Mouse (Mus musculus): ENCODE results near the gene Ppp6r2.

Gene Ppp6r2

DNA sequence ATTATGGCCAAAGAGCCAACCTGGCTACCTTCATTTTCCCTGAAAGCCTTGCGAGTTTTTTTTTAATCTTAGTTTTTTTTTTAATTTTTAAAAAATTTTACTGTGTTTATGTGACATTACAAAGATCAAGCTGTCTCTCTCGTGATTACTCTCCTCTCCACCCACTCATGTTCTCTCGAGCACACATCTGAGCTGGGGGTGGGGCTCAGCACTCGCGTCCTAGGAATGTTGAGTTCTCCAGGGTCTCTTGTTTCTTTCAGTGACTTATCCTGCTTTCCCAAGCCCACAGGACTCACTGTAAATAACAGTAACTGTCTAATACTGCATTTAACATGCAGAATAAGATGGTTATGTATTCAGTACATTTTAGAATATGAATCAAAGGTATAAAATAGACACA, 53.1 kb downstream of the Ppp6r2 start:
- DNase-seq = no peak

DNA sequence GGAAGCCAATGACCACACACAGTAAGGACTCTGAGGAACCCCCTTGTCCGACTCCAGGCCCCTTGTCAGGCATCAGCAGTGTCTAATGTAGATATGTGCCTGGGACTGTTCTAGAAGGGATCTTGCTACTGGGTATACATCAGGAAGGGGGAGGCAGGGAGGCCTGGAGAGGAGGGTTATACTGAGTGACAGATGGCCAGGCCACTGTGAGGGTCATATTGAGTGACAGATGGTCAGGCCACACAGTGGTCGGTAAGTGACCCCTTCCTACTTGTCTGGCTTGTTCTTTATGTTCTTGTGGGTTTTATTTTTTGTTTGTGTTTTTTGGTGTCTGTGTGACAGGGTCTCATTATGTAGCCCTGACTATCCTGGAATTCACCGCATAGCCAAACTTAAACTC, 64.1 kb downstream of the Ppp6r2 start:
- no peak for DNase-seq

DNA sequence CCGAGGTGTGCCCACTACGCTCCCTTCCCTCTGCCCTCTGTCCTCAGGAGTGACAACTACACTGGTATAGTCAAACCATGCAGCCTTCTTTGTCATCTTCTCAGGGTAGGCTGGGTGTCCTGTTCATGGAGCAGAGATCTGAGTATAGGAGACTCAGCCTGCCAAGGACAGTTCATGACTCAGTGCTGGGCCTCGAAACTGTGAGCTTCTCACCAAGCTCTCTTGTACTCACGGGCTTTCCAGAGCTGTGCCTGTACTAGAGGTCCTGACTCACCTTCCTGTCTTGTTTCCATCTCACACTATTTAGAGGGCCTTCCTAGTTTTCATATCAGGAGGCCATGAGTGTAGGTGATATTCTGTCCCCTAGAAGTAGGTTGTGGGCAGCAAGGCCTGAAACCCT, 66.0 kb downstream of the Ppp6r2 start:
- no peak for DNase-seq

DNA sequence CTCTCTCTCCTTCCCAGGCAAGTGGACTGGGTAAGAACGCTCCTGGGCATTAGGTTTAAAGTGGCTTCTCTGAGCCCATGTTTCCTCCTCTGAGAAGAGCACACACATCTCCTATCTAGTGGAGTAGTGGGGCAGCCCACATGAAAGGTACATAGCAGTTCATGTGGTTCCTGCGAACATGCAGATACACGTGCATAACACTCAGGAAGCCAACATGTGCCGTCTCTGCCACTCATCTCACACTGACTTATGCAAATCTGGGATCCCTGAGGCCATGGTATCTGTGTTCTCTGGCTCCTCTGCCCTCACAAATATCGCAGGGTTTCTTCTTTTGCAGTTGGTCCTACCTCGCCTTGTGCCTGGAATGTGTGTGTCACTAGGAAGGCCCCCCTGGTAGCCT, 71.2 kb downstream of the Ppp6r2 start:
- no peak for DNase-seq

DNA sequence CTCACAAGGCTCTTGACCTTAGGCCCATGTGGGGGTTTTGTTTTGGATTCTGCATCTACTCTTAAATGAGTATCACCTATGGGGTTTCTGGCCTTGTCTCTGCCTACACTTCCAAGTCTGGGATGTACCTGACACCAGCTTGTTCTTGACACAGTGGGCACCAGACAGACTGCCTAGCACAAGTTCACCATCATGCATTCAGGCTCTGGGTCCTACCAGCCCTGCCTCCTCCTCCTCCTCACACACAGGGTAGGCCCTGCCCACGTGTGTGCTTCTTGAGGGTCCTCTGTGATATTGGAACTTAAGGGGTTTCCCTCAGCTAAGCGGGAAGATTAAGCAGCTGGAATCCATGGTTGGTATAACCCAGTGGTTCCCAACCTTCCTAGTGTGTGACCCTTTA, 72.7 kb downstream of the Ppp6r2 start:
- DNase-seq = no peak

DNA sequence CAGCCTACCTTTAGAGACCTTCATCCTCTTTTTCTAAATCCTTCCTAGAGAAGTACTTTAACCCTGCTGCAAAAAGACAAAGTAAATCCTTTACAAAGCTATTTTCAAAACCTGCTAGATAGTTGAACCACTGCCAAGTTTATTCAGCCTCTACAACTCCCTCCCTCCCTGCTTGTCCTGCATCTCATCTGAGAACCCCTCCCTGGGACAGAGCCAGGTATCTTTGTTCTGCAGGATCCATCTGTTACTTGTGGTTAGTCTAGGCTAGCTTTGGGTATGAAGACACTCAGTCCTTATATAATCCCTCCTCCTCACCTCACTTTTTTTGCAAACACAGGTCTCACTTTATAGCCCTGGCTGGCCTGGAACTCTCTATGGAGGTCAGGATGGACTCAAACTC, 73.7 kb downstream of the Ppp6r2 start:
- peak; percentile 79 for DNase-seq

DNA sequence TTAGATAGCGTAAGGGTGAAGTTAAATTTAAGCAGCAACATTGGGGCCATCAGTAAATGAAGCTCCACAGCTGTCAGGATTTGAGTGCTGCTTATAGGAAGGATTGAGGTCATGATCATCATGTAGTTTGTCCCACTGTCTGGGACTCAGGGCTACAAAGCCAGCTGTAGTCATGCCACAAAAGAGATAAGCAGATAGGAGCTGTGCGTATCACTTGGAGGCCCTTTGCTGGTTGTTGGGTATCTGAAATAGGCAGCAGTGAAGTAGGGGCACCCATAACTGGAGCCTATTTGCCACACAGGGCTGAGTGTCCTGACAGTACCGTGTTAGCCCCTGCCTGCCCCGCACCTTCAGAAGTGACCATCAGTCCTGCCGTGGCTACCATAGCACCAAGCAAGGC, 74.1 kb downstream of the Ppp6r2 start:
- no peak for DNase-seq

DNA sequence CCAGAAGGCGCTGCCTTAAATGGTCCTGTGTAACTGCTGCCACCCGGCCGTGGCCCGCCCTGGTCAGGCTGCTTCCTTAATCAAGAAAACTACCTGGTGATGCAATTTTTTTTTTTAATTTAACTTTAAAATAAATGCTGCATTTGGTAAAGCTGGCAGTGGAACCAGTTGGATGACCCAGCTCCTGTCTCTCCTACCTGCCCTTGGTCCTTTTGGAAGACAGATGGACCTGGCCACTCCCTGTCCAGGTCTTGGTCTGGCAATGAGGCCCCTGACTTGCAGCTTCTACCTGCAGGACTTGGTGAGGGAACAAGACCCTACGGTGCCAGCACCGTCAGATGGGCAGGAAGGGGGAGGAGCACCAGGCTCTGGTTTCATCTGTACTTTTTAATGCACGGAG, 74.8 kb downstream of the Ppp6r2 start:
- DNase-seq = no peak

DNA sequence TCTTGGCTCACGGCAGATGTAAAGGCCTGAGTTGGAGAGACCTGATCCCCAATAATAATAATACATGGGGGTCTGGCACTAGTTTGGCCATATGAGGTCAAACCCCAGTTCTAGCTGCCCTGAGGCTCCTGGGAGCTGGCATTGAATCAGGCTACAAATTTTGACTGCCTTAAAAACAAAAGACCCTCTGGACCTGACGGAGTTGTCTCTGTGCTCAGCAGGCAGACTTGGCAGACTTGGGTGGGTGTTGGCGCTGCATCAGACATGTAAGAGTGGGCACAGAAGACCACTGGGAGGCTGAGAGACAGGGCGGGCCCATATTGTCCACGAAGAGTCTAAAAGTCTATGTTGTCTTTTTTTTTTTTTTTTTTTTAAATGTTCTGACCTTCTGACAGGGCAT, 75.2 kb downstream of the Ppp6r2 start:
- DNase-seq = no peak

DNA sequence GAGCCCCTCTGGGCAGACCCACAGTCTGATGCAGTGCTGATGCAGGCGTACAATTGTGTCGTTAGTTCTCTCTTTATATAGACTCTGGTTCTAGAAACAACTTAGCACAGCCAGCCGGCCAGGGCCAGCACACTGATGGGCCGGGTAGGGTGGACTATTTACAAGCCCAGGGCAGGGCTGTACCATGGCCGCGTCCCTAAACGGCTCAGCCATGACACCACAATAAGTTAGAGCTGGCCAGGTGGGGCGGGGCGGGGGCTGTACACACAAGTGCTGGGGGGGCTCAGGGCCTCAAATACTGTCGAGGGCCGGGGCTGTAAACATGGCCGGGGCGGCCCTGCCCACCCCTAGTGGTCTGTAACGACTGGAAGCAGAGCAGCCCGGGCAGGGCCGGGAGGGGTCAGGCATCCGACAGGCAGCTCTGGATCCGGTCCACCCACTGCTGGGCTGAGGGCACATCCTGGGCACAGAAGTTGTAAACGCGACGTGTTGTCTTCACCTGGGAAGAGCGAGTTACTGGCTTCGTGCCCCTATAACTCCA, 76.9 kb downstream of the Ppp6r2 start:
- no peak for DNase-seq

DNA sequence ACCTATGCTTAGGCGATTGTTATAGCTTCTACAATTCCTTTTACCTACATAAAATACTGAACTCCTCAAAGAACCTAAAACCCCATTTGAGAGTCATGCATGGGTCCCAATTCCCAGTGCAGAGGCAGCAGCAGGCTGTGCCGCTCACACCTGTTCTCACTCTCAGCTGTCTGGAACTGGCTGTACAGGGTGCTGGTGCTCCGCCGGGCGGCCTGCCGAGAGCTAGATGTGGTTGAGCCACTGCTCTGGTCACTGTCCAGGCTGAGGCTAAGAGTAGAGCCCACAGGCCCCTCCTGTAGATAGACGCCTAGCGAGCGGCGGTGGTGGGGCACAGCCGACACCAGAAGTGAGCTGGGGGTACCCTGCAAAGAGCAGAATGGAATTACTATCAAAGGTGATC, 78.1 kb downstream of the Ppp6r2 start:
- no peak for DNase-seq

DNA sequence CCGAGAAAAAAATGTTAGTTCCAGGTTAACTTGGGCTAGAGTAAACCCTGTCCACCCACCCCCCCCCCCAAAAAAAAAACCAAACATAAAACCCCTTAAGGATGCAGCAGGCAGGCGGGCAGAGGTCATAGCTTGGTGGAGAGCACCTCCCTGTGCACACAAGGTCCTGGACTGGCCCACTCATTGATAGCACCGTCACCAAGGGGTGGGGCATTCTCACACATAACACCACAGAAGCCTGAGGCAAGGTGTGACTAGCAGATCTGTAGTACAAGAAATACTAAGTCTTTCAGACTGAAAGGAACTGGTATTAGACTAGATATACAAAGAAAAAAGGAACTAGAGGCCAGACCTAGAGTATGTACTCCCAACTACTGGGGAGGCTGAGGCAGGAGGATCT, 80.2 kb downstream of the Ppp6r2 start:
- DNase-seq = no peak

DNA sequence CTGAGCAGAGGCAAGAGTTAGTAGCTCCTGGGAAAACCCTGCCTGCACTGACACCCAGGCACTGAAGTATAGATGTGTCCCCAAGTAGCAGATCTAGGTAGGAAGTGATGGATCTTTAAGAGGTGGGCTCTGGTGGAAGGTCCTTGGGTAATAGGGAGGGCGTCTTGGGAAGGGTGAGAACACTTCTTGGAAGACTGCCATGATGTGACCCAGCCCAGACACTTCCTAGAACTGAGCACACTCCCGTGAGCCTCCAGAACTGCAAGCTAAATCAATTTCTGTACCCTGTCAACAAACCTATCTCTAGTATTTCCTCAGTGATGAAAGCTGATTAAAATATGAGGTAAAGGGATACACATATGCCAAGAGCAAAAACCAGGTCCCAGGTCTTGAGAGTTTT, 81.4 kb downstream of the Ppp6r2 start:
- DNase-seq = no peak

DNA sequence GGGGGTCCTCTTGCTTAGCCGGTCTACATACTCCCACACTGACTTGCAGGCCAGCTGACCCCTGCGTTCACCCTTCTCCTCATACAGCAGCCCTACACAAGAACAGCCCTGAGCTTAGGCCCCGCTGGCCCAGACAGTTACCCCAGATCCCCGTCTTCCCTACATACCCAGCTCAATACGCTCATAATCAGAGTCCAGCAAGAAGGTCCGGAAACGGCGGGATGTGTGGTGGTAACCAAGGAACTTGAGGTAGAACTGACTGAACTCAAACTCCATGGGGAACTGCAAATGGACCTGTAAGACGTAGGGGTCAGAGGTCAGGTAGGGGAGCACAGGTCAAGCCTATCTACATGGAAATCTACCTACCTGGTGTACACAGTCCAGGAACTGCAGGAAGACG, 82.4 kb downstream of the Ppp6r2 start:
- no peak for DNase-seq

DNA sequence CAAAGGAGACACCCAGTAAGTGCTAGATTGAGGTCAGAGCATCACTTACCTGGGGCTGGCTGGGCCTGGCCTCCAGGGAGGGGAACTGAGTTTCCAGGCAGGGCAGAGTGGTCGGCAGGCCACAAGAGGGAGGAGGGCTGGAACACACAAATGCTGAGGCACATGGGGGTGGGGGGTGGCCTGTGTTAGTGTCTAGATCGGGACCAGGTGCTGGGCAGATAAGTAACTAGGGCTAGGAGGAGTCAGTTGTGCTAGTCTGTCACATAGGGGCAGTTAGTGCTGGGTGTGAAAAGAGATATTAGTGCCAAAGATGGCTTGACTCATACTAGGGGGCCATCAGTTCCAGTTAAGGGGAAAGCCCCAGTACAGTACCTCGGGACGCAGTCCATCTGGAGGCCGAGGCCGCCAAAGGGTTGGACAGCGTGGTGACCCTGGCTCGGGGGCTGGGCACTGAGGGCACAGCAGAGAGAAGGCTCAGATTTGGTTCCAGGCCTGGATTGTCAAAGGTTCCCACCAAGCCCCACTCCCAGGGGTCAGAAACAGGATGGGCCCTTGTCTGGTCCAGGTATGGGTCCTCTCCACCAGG, 84.3 kb downstream of the Ppp6r2 start:
- no peak for DNase-seq

DNA sequence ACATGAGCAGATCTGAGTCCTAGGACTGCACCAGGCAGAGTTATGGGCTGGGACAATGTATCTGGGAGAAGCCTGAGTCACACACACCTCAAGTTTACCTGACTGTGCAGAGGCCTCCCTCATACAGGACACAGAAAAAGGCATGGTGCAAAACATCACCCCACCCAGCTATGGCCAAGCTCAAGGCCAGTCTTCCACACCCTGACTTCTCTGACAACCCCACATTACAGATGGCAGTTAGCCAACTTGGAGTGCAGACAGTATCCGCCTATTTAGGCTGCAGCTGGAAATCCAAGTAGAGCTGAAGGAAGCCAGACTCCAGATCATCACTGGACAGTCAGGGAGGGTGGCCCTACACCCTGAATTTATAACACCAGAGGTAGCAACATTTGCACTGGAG, 85.1 kb downstream of the Ppp6r2 start:
- no peak for DNase-seq

DNA sequence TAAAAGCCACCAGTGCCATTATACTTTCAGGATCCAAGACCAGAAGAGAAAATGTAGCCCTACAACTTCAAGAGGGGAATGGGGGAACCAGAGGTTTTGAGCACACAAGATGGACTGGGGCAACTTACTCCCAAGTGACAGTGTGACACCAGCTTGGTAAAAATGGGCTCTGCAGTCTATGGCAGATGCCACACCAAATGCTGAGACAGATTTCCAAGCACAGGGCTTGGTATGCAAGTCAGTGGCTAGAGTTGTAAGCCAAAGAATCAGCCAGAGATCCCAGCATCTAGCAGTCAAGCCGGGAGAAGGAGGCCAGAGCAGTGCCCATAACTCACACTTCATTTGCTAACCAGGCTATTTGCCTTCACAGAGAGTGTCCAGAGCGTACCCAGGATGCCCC, 86.3 kb downstream of the Ppp6r2 start:
- DNase-seq = no peak

DNA sequence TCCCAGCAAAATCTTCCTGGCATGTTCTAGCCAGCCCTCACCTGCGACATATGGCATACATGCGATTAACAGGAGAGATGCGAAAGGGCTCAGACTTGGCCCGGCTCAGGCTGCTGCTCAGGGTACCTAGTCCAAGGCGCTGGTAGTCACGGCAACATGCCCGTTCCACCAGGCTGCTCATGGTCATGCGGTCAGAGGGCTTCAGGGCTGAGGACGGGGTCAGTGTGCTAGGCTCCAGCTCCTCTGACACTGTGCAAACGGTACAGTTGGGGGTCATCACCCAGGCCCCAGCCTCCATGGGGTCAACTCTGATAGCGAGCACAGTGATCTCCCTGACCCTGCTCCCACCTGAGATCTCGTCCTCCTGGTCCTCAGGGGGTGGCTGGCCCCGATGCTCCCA, 88.8 kb downstream of the Ppp6r2 start:
- DNase-seq = no peak

DNA sequence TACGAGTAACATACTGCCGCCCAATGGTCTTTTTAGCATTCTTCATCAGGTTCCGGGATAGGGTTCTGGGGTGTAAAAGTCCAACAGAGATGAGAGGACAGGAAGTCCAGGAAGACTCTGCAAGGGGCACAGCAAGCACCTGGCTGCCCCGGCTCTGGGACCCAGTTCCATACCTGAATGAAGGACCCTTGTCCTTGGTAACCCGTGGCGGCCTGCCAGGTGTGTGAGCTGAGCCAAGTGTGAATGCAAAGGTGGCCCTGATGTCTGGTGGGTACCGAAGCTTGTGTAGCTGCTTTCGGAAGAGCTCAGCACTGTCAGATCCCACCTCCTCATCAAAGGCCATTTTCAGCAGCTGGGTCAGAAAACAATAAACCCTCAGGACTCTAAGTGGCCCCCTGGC, 89.2 kb downstream of the Ppp6r2 start:
- DNase-seq = no peak

DNA sequence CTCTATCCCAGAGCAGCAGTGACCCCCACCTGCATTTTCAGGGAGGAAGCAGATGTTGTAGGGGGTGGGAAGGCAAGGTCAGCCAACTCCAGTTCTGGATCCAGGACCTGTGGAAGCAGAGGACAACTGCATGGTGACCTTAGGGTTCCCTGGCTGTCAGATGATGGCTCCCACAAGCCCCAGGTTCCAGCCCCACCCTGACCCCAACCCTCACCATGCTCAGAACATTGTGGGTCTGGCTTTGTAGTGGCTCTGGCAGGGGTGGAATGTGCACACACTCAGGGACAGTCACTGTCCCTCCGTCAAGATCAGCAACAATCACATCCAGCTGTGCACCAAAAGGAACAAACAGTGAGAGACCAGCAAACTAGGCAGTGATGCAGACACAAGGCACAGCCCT, 94.6 kb downstream of the Ppp6r2 start:
- no peak for DNase-seq

DNA sequence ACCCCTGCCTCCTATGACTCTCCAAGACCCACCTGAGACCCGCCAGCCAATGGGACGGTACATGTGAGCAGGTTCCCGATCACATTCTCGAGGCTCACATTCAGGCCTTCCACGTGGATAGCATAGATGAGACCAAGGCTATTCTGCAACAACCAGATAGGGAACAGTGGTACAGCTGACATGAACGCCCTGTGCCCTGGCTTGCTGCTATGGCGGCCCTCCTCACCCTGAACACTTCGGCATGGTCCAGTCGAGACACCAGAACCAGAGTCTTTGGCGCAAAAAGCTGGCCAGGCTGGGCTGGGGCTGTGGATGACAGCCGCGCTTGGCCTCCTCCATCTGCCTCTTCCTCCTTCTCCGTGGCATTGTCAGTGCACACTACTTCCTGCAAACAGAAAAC, 96.1 kb downstream of the Ppp6r2 start:
- no peak for DNase-seq

DNA sequence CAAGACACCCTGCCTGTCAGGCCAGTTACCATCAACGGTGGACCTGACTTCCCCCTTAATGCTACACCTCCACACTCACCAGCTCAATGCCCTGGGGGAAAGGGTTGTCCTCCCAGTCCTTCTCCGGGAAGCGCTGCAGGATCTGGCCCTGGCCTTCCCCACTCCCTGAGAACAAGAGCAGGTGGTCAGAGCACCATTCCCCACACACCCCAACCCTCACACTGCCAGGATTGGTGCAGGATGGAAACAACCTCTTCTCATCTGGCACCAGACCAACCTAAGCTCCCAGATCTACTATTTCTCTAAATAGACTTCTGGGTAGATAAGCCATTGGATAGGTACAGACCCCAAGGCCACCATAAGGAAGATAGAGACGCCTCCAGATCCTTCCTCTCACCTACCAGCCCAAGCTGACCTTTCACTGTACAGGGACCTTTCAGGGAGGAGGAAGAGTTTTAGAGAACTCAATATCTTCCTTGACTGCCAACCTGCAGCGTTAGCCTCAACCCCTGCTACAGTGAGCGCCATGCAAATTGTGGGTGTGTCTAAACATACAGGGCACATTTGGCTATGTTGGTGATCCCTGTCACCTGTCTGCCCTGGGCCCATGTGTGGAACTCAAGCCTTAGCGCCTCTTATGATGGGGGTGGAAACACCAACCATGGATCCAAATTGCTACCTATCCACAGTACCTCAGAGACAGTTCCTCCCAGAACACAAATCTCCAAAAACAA, 97.2 kb downstream of the Ppp6r2 start:
- peak; percentile 73 for DNase-seq

DNA sequence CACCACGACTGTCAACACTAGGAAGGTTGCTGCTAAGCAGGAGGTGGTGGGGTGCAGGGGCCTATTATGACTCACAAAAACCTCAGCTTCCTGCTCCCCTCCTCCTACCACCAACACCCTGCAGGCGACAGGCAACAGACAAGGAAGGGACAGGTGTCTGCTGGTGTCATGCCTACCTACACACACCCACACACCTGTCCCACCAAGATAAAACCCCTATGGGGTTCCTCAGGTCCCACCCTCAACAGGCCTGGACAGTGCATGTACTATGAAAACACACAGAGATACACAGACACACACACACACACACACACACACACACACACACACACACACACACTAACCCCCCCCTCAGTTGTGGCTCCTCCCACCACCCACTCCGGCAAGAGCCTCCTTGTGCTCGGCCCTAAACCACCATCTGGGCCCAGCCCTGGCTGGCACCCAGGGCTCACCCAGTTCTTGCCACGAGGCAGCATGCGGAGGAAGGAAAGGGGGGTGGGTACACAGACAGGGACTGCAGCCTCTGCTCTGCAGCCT, 98.7 kb downstream of the Ppp6r2 start:
- peak; percentile 77 for DNase-seq

DNA sequence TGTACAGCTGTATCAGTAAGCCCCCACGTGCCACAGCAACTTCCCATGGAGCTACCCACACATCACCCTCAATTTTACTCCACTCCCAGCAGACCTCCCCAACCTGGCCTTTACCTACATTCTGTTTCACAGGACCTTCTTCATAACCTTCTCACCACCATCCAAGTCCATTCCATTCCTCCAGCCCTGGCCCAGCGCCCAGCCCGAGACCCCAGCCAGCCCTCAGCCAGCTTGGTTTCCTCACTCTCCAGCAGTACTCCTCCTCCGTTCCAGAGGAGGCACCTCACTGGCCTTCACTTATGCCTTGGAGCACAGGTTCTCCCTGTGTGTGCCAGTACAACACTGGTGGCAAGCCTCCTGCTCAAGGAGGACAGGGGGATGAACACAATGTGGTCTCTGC, 102.0 kb downstream of the Ppp6r2 start:
- no peak for DNase-seq

DNA sequence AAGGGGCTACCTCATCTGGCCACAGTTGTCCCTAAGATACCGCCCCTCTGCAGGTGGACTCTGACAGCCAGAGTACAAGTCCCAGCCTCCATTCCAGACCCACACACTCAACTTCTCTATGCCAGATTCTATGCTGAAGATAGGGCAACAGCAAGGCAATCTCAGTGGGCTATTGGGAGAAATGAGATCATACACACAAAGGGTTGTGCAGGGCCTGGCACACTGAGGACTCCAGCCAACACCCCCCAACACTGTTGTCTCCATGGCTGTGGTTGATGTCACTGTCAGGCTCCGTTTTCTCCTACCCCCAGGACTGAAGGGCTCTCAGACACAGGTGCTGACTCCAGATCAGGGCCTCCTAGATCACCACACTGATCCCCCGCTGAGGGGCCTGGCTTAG, 102.8 kb downstream of the Ppp6r2 start:
- no peak for DNase-seq
